Comparison of ENCODE assay signal across 23 mouse cellular contexts in genomic region chr2:74731055-74731454, GRCm38 (mm10). TPM values are rescaled to one million over a fixed set of nuclear protein-coding genes. Genes with fewer than 3 reads are reported as not detected.
DNase-seq lines count a peak whose midpoint lies in the region; ATAC-seq and TF ChIP-seq lines count a peak whose summit lies in the region.
"Had no signal": no experiment of that assay in that cellular context is flagged by ENCODE, and none has a peak within 500 bp of the region (broad histone marks: within the 10 kb centered on the region; RNA-seq: fewer than 3 reads in every experiment).

No protein-coding gene starts in this region.

- peaks cover 37% of the 10 kb centered on the region for H3K4me1 ChIP-seq in kidney, postnatal 0 days (replicated peaks; ENCODE audit: insufficient read depth, low read length)
- no peaks in the 10 kb centered on the region for H3K4me1 ChIP-seq in hindbrain, embryonic 12.5 days
- peaks cover 62% of the 10 kb centered on the region for H3K4me1 ChIP-seq in limb, embryonic 11.5 days (ENCODE audit: control insufficient read depth, insufficient read depth, low read length)
- H3K4me1 ChIP-seq in heart, embryonic 10.5 days = peaks cover 27% of the 10 kb centered on the region
- H3K4me1 ChIP-seq: liver, embryonic 13.5 days had no signal

- ATAC-seq in kidney, postnatal 0 days (replicated peaks; ENCODE audit: low FRiP score, low read depth) = no peak
- no peak for ATAC-seq in hindbrain, embryonic 12.5 days (ENCODE audit: low FRiP score)
- no peak for ATAC-seq in limb, embryonic 11.5 days (ENCODE audit: insufficient number of reproducible peaks, low FRiP score, low TSS enrichment, low read depth)
- ATAC-seq: forebrain, embryonic 16.5 days; midbrain, embryonic 16.5 days had no signal

- no peaks in the 10 kb centered on the region for H3K27me3 ChIP-seq in kidney, postnatal 0 days (ENCODE audit: insufficient read depth, low read length)
- H3K27me3 ChIP-seq in hindbrain, embryonic 12.5 days = peaks cover 91% of the 10 kb centered on the region
- H3K27me3 ChIP-seq in limb, embryonic 11.5 days (ENCODE audit: control insufficient read depth, insufficient read depth, low read length) = peaks cover 42% of the 10 kb centered on the region
- peaks cover 100% of the 10 kb centered on the region for H3K27me3 ChIP-seq in heart, embryonic 10.5 days (ENCODE audit: insufficient read depth, poor library complexity, severe bottlenecking)

- no peak for TF ChIP-seq CTCF in kidney, postnatal 0 days (IDR thresholded peaks at IDR 0.05; ENCODE audit: low read depth)

- H3K36me3 ChIP-seq in kidney, postnatal 0 days (ENCODE audit: insufficient read depth, low read length) = 0 out of 2 replicates have a peak, but pooled peaks cover 4% of the 10 kb centered on the region
- no peaks in the 10 kb centered on the region for H3K36me3 ChIP-seq in hindbrain, embryonic 12.5 days
- H3K36me3 ChIP-seq in limb, embryonic 11.5 days (ENCODE audit: control insufficient read depth, insufficient read depth, low read length) = no peaks in the 10 kb centered on the region
- H3K36me3 ChIP-seq in heart, embryonic 10.5 days = no peaks in the 10 kb centered on the region
- H3K36me3 ChIP-seq: limb, embryonic 12.5 days; liver, embryonic 13.5 days had no signal

- H3K9me3 ChIP-seq in kidney, postnatal 0 days (replicated peaks; ENCODE audit: low read length) = no peaks in the 10 kb centered on the region
- H3K9me3 ChIP-seq in hindbrain, embryonic 12.5 days (replicated peaks) = no peaks in the 10 kb centered on the region
- H3K9me3 ChIP-seq in limb, embryonic 11.5 days (ENCODE audit: control insufficient read depth, low read length) = no peaks in the 10 kb centered on the region
- no peaks in the 10 kb centered on the region for H3K9me3 ChIP-seq in heart, embryonic 10.5 days
- H3K9me3 ChIP-seq: limb, embryonic 12.5 days; liver, embryonic 13.5 days had no signal

- H3K27ac ChIP-seq in kidney, postnatal 0 days = 0 out of 2 replicates have a peak overlapping the region, but pooled peaks have one; percentile 57
- peak overlapping the region; percentile 97 for H3K27ac ChIP-seq in hindbrain, embryonic 12.5 days
- H3K27ac ChIP-seq in limb, embryonic 11.5 days (replicated peaks; ENCODE audit: low read depth, low read length) = no peak overlapping the region
- H3K27ac ChIP-seq in heart, embryonic 10.5 days = no peak overlapping the region
- H3K27ac ChIP-seq: limb, embryonic 12.5 days; liver, embryonic 13.5 days had no signal

- H3K4me3 ChIP-seq in kidney, postnatal 0 days (replicated peaks; ENCODE audit: low read depth, low read length) = no peak overlapping the region
- peak overlapping the region; percentile 44 for H3K4me3 ChIP-seq in hindbrain, embryonic 12.5 days
- H3K4me3 ChIP-seq in limb, embryonic 11.5 days (ENCODE audit: low read depth, low read length) = no peak overlapping the region
- no peak overlapping the region for H3K4me3 ChIP-seq in heart, embryonic 10.5 days
- H3K4me3 ChIP-seq: limb, embryonic 12.5 days; liver, embryonic 13.5 days had no signal

- peak overlapping the region; percentile 2; the same call in 1 of the 2 replicates for H3K4me2 ChIP-seq in kidney, postnatal 0 days (ENCODE audit: low read length)
- peak overlapping the region; percentile 49 for H3K4me2 ChIP-seq in hindbrain, embryonic 12.5 days (replicated peaks)
- H3K4me2 ChIP-seq in limb, embryonic 11.5 days (ENCODE audit: low read depth, severe bottlenecking) = no peak overlapping the region
- H3K4me2 ChIP-seq: limb, embryonic 12.5 days; liver, embryonic 13.5 days; lung, embryonic 14.5 days had no signal

- no peak overlapping the region for H3K9ac ChIP-seq in kidney, postnatal 0 days (ENCODE audit: low read depth, low read length)
- H3K9ac ChIP-seq in hindbrain, embryonic 12.5 days = peak overlapping the region; percentile 51
- 0 out of 2 replicates have a peak overlapping the region, but pooled peaks have one; percentile 4 for H3K9ac ChIP-seq in limb, embryonic 11.5 days (ENCODE audit: low read length)
- H3K9ac ChIP-seq: limb, embryonic 12.5 days; liver, embryonic 13.5 days; lung, embryonic 14.5 days had no signal

- no peak for DNase-seq in kidney, postnatal 0 days (ENCODE audit: low spot score)
- DNase-seq in kidney, postnatal 4 days = no peak
- DNase-seq in limb, embryonic 11.5 days (ENCODE audit: low spot score) = no peak
- DNase-seq in heart, embryonic 10.5 days (ENCODE audit: low spot score) = no peak
- no peak for DNase-seq in layer of hippocampus, adult 9-10 months (ENCODE audit: low spot score)
- no peak for DNase-seq in right cerebral cortex, postnatal 4 days
- DNase-seq: adrenal gland, adult 8-10 months; cerebellum, adult 9-10 months; heart, postnatal 36 days; kidney, adult 2 months; liver, embryonic 13.5 days; lung, embryonic 14.5 days; lung, postnatal 4 days; thymus, postnatal 4 days had no signal

RNA-seq across cellular contexts. Expression of gene Gm28230, which starts 4.5 kb away (rescaled TPM):
- polyA plus RNA-seq in kidney, postnatal 0 days (2015; fragmentation: Nextera tagmentation; extraction: Ambion mirVana) = 1.1 and 1.3 TPM in 2 replicates
- 0.66 and 1.1 TPM in 2 replicates for polyA plus RNA-seq in hindbrain, embryonic 12.5 days (2016; fragmentation: Nextera tagmentation; extraction: Ambion mirVana)
- polyA plus RNA-seq in limb, embryonic 11.5 days (2014; fragmentation: Nextera tagmentation; extraction: Ambion mirVana) = 0.45 and 0.55 TPM in 2 replicates
- 0.07 and 0.35 TPM in 2 replicates for polyA plus RNA-seq in heart, embryonic 10.5 days (2016; fragmentation: Nextera tagmentation; extraction: Ambion mirVana)
- polyA plus RNA-seq: cortical plate, adult 2 months; embryonic facial prominence, embryonic 14.5 days; forebrain, embryonic 16.5 days; heart, embryonic 14.5 days; liver, embryonic 13.5 days; lung, embryonic 14.5 days; midbrain, embryonic 16.5 days; spleen, adult 2 months had no signal

RNA-seq across cellular contexts. Expression of gene Hoxd4, which starts 19.3 kb away (rescaled TPM):
- polyA plus RNA-seq in kidney, postnatal 0 days (2015; fragmentation: Nextera tagmentation; extraction: Ambion mirVana) = 3.3 and 4.4 TPM in 2 replicates
- 3.6 and 4.6 TPM in 2 replicates for polyA plus RNA-seq in hindbrain, embryonic 12.5 days (2016; fragmentation: Nextera tagmentation; extraction: Ambion mirVana)
- polyA plus RNA-seq in limb, embryonic 11.5 days (2014; fragmentation: Nextera tagmentation; extraction: Ambion mirVana) = 0.84 and 1.9 TPM in 2 replicates
- 0.29 TPM in 1 of 2 replicates, not detected in the other for polyA plus RNA-seq in heart, embryonic 10.5 days (2016; fragmentation: Nextera tagmentation; extraction: Ambion mirVana)
- polyA plus RNA-seq: cortical plate, adult 2 months; forebrain, embryonic 16.5 days; liver, embryonic 13.5 days; lung, embryonic 14.5 days; midbrain, embryonic 16.5 days had no signal

RNA-seq across cellular contexts. Expression of gene Hoxd3, which starts 19.3 kb away (rescaled TPM):
- 7.9 and 8.0 TPM in 2 replicates for polyA plus RNA-seq in kidney, postnatal 0 days (2015; fragmentation: Nextera tagmentation; extraction: Ambion mirVana)
- 69.6 and 83.5 TPM in 2 replicates for polyA plus RNA-seq in hindbrain, embryonic 12.5 days (2016; fragmentation: Nextera tagmentation; extraction: Ambion mirVana)
- 1.2 and 1.4 TPM in 2 replicates for polyA plus RNA-seq in limb, embryonic 11.5 days (2014; fragmentation: Nextera tagmentation; extraction: Ambion mirVana)
- 0.73 and 2.9 TPM in 2 replicates for polyA plus RNA-seq in heart, embryonic 10.5 days (2016; fragmentation: Nextera tagmentation; extraction: Ambion mirVana)
- polyA plus RNA-seq: cortical plate, adult 2 months; forebrain, embryonic 16.5 days; lung, embryonic 14.5 days; midbrain, embryonic 16.5 days; spleen, adult 2 months had no signal

RNA-seq across cellular contexts. Expression of gene Hoxd8, which starts 26.6 kb away (rescaled TPM):
- 73.4 and 76.7 TPM in 2 replicates for polyA plus RNA-seq in kidney, postnatal 0 days (2015; fragmentation: Nextera tagmentation; extraction: Ambion mirVana)
- 0.14 and 0.46 TPM in 2 replicates for polyA plus RNA-seq in hindbrain, embryonic 12.5 days (2016; fragmentation: Nextera tagmentation; extraction: Ambion mirVana)
- polyA plus RNA-seq in limb, embryonic 11.5 days (2014; fragmentation: Nextera tagmentation; extraction: Ambion mirVana) = 11.6 and 13.1 TPM in 2 replicates
- 0.09 and 1.3 TPM in 2 replicates for polyA plus RNA-seq in heart, embryonic 10.5 days (2016; fragmentation: Nextera tagmentation; extraction: Ambion mirVana)
- polyA plus RNA-seq: cortical plate, adult 2 months; forebrain, embryonic 16.5 days; midbrain, embryonic 16.5 days had no signal

RNA-seq across cellular contexts. Expression of gene Hoxd1, which starts 31.7 kb away (rescaled TPM):
- 1.2 and 1.8 TPM in 2 replicates for polyA plus RNA-seq in kidney, postnatal 0 days (2015; fragmentation: Nextera tagmentation; extraction: Ambion mirVana)
- polyA plus RNA-seq in hindbrain, embryonic 12.5 days (2016; fragmentation: Nextera tagmentation; extraction: Ambion mirVana) = 2.5 and 3.3 TPM in 2 replicates
- polyA plus RNA-seq in limb, embryonic 11.5 days (2014; fragmentation: Nextera tagmentation; extraction: Ambion mirVana) = 0.17 and 0.30 TPM in 2 replicates
- polyA plus RNA-seq in heart, embryonic 10.5 days (2016; fragmentation: Nextera tagmentation; extraction: Ambion mirVana) = 0.22 and 0.49 TPM in 2 replicates
- polyA plus RNA-seq: forebrain, embryonic 16.5 days; heart, embryonic 14.5 days; liver, embryonic 13.5 days; midbrain, embryonic 16.5 days; spleen, adult 2 months; stomach, embryonic 14.5 days had no signal

Comparison
In these comparisons a context has a peak if more than half of its experiments do, and no peak if none do; other contexts are left out.
1. H3K27ac ChIP-seq: peak in kidney, postnatal 0 days (single experiment) and hindbrain, embryonic 12.5 days (single experiment); none in limb, embryonic 11.5 days (single experiment) and heart, embryonic 10.5 days (single experiment).